Mouse (Mus musculus): ENCODE data around the gene Pid1. TPM values are rescaled to one million over a fixed set of nuclear protein-coding genes. Genes with fewer than 3 reads are reported as not detected.

Gene Pid1
- polyA plus RNA-seq, 1 experiment from 2014 or later: 25.1 TPM

DNA sequence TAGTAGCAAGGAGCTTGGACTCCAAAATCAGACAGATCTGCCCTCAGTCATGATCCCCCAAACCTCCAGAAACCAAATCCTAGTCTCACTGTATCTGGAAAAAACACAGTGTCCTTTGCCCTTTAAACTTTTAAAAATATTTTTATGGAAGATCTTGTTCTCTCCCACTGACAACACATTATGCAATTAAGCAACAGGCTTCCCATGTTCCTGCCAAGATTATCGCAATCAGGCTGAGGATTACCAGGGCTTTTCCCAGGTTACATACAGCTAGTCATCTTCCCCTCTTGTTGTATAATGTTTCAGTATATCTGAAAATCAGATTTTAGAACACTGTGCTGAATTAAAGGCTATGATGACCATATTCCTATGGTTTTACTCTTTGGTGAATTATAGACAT is 64.3 kb downstream of the Pid1 start:
- Histone ChIP-seq H3K4me2 (ENCODE audit: low read depth, low read length) (no peak overlapping the region), H3K4me3 (ENCODE audit: low read depth, low read length) (no peak overlapping the region), H3K9ac (ENCODE audit: low read depth, low read length) (no peak overlapping the region), H3K27ac (ENCODE audit: low read length) (no peak overlapping the region), H3K4me1 (ENCODE audit: control insufficient read depth, low read depth, low read length) (no peaks in the 10 kb centered on the region), H3K36me3 (ENCODE audit: control insufficient read depth, insufficient read depth) (no peaks in the 10 kb centered on the region), H3K9me3 (replicated peaks; ENCODE audit: control insufficient read depth, low read length) (no peaks in the 10 kb centered on the region), H3K27me3 (ENCODE audit: control insufficient read depth, insufficient read depth, low read depth, low read length) (no peaks in the 10 kb centered on the region)
- no peak for ATAC-seq (ENCODE audit: low read depth)
- 78% methylated on average over 1 of the region's 1 CpGs for WGBS (ENCODE audit: insufficient replicate concordance)

DNA sequence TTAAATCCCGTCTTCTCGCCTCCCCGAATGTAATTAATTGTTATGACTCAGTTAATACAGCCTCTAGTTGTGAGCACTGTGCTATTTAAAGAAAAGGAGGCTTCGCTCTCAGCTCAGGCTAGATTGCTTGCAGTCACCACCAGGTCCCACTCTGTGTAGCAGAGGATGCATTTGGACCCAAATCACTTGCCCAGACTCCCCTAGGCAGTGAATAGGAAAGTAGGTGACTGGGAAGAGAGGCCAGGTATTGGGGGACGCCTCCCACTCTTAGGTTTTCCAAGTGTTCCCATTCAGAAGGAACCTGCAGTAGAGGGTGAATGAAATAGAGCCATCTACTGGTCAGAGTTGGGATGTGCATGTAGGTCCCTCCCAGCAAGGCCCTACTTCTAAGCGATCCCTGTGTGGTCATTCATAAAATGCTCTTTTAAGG is 77.3 kb downstream of the Pid1 start:
- Histone ChIP-seq H3K9ac (ENCODE audit: low read depth, low read length) (no peak overlapping the region), H3K4me1 (ENCODE audit: control insufficient read depth, low read depth, low read length) (no peaks in the 10 kb centered on the region), H3K4me2 (ENCODE audit: low read depth, low read length) (no peak overlapping the region), H3K4me3 (ENCODE audit: low read depth, low read length) (no peak overlapping the region), H3K27me3 (ENCODE audit: control insufficient read depth, insufficient read depth, low read depth, low read length) (0 out of 2 replicates have a peak, but pooled peaks cover 3% of the 10 kb centered on the region), H3K9me3 (replicated peaks; ENCODE audit: control insufficient read depth, low read length) (no peaks in the 10 kb centered on the region), H3K36me3 (ENCODE audit: control insufficient read depth, insufficient read depth) (no peaks in the 10 kb centered on the region), H3K27ac (ENCODE audit: low read length) (no peak overlapping the region)
- ATAC-seq (ENCODE audit: low read depth): no peak
- 30% methylated on average over 6 of the region's 6 CpGs for WGBS (ENCODE audit: insufficient replicate concordance)

DNA sequence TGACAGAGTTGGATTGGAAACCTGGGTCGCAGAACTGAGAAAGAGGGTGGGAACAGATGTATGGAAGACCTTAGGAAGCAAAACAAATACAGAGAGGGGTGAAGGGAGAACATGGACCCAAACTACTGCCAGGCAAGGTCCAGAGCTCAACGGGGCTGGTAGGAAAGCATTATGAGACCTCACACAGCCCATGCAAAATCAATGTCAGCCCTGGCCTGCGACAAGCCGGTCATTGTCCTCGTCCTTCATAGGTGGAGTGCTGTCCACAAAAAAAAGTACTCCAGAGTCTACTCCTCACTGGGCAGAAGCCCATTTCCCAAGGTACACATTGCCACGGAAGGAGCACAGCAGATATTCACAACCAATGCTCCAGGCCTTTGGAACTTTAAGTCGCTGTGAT is 78.4 kb downstream of the Pid1 start:
- no peak for ATAC-seq (ENCODE audit: low read depth)
- no peaks in the 10 kb centered on the region for H3K36me3 ChIP-seq (ENCODE audit: control insufficient read depth, insufficient read depth)
- H3K9me3 ChIP-seq (replicated peaks; ENCODE audit: control insufficient read depth, low read length): no peaks in the 10 kb centered on the region
- 57% methylated on average over 7 of the region's 7 CpGs for WGBS (ENCODE audit: insufficient replicate concordance)
- H3K9ac ChIP-seq (ENCODE audit: low read depth, low read length): no peak overlapping the region
- 0 out of 2 replicates have a peak, but pooled peaks cover 3% of the 10 kb centered on the region for H3K27me3 ChIP-seq (ENCODE audit: control insufficient read depth, insufficient read depth, low read depth, low read length)
- no peak overlapping the region for H3K4me2 ChIP-seq (ENCODE audit: low read depth, low read length)
- H3K4me3 ChIP-seq (ENCODE audit: low read depth, low read length): no peak overlapping the region
- H3K4me1 ChIP-seq (ENCODE audit: control insufficient read depth, low read depth, low read length): no peaks in the 10 kb centered on the region
- H3K27ac ChIP-seq (ENCODE audit: low read length): no peak overlapping the region

GRCm38 (mm10) chr1:84284293-84285068 is 79.5 kb downstream of the Pid1 start:
- H3K9me3 ChIP-seq (replicated peaks; ENCODE audit: control insufficient read depth, low read length): no peaks in the 10 kb centered on the region
- ATAC-seq (ENCODE audit: low read depth): peak; percentile 83
- 2% methylated on average over 42 of the region's 53 CpGs for WGBS (ENCODE audit: insufficient replicate concordance)
- 0 out of 2 replicates have a peak, but pooled peaks cover 3% of the 10 kb centered on the region for H3K27me3 ChIP-seq (ENCODE audit: control insufficient read depth, insufficient read depth, low read depth, low read length)
- H3K9ac ChIP-seq (ENCODE audit: low read depth, low read length): peak overlapping the region; percentile 39; the same call in 1 of the 2 replicates
- H3K4me1 ChIP-seq (ENCODE audit: control insufficient read depth, low read depth, low read length): no peaks in the 10 kb centered on the region; the same call in 1 of the 2 replicates
- H3K27ac ChIP-seq (ENCODE audit: low read length): peak overlapping the region; percentile 28
- peak overlapping the region; percentile 51 for H3K4me2 ChIP-seq (ENCODE audit: low read depth, low read length)
- H3K36me3 ChIP-seq (ENCODE audit: control insufficient read depth, insufficient read depth): no peaks in the 10 kb centered on the region
- peak overlapping the region; percentile 63 for H3K4me3 ChIP-seq (ENCODE audit: low read depth, low read length)

DNA sequence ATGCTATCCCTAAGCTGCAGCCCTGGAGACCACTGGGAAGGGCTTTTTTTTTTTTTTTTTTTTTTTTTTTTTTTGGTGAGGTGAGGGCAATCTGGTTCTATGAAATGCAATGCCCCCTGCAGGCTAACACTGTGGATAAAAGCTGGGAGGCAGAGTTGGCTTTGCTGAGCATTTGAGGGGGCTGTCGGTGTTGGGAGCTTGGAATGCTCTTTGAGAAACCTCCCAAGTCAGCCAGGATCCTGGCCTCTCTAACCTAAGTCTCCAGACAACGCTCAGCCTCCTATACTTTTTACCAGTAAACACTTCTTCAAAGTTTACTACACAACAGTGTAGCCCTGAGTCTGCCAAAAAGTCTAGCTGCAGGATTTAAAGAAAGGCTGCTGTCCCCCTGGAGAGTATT is 80.9 kb downstream of the Pid1 start:
- H3K4me2 ChIP-seq (ENCODE audit: low read depth, low read length): peak overlapping the region; percentile 49
- peak overlapping the region; percentile 63 for H3K4me3 ChIP-seq (ENCODE audit: low read depth, low read length)
- H3K36me3 ChIP-seq (ENCODE audit: control insufficient read depth, insufficient read depth): no peaks in the 10 kb centered on the region
- 4% methylated on average over 2 of the region's 2 CpGs for WGBS (ENCODE audit: insufficient replicate concordance)
- no peaks in the 10 kb centered on the region for H3K9me3 ChIP-seq (replicated peaks; ENCODE audit: control insufficient read depth, low read length)
- H3K9ac ChIP-seq (ENCODE audit: low read depth, low read length): peak overlapping the region; percentile 28; the same call in 1 of the 2 replicates
- H3K27me3 ChIP-seq (ENCODE audit: control insufficient read depth, insufficient read depth, low read depth, low read length): 0 out of 2 replicates have a peak, but pooled peaks cover 3% of the 10 kb centered on the region
- H3K4me1 ChIP-seq (ENCODE audit: control insufficient read depth, low read depth, low read length): no peaks in the 10 kb centered on the region; the same call in 1 of the 2 replicates
- no peak for ATAC-seq (ENCODE audit: low read depth)
- H3K27ac ChIP-seq (ENCODE audit: low read length): no peak overlapping the region

DNA sequence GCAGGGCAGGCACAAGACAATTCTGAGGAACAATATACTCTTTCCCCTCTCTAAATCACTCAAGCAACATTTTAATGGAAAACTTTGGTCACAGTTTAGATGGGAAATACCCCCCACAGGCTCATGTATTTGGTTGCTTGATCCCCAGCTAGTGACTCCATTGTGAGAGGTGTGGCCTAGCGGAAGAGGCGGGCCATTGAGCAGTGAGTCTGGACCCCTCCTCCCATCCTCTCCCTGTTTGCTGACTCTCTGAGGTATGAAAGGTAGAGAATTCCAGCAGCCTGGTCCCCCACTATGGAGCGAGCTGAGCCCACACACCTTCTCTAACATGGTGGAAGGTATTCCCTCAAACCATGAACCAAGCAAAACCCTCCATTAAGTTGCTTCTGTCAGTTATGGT is 83.8 kb downstream of the Pid1 start:
- 0 out of 2 replicates have a peak, but pooled peaks cover 3% of the 10 kb centered on the region for H3K27me3 ChIP-seq (ENCODE audit: control insufficient read depth, insufficient read depth, low read depth, low read length)
- H3K4me1 ChIP-seq (ENCODE audit: control insufficient read depth, low read depth, low read length): no peaks in the 10 kb centered on the region; the same call in 1 of the 2 replicates
- WGBS (ENCODE audit: insufficient replicate concordance): 66% methylated on average over 3 of the region's 3 CpGs
- no peak overlapping the region for H3K4me3 ChIP-seq (ENCODE audit: low read depth, low read length)
- no peaks in the 10 kb centered on the region for H3K36me3 ChIP-seq (ENCODE audit: control insufficient read depth, insufficient read depth)
- no peak for ATAC-seq (ENCODE audit: low read depth)
- H3K9me3 ChIP-seq (replicated peaks; ENCODE audit: control insufficient read depth, low read length): no peaks in the 10 kb centered on the region
- no peak overlapping the region for H3K9ac ChIP-seq (ENCODE audit: low read depth, low read length)
- H3K27ac ChIP-seq (ENCODE audit: low read length): peak overlapping the region; percentile 41
- H3K4me2 ChIP-seq (ENCODE audit: low read depth, low read length): no peak overlapping the region

DNA sequence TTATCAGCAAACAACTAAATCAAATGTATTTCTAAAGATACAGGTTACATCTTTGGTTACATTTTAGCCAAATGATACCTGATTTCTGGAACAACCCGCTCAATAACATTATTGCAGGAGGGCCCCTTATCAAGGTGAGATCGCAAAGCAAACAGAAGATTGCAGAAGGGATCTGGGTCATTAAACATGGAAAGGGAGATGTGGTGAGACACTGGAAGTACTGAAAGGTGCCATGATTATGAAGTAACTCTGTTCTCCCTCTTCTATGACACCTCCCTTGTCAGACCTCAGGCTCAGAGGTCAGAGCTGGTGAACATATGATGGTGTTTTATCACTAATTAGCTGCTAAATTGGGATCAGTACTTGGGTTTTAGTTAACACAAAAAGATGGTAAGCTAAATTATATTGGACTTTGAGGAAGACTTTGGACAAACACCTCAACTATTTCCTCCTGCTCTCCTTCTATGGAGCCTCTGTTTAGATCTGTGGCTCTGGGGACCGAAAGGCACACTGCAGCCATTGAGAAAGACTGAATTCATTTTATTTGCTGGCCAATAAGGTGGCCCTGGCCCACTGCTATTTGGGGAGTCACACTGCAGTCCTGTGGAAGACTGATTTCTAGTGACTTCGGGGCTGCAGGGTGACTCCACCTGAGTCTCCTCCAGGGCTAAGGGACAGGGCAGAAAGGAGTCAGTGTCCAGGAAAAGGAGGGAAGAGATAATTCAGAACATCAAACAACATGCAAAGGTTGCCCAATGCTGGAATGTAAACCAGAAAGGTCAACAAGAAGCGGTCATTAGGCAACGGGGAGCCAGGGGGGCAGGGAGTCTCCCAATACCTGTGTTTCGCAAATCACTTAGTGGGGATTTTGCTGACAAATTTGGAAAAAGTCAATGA is 85.4 kb downstream of the Pid1 start:
- 0 out of 2 replicates have a peak overlapping the region, but pooled peaks have one; percentile 8 for H3K4me3 ChIP-seq (ENCODE audit: low read depth, low read length)
- H3K36me3 ChIP-seq (ENCODE audit: control insufficient read depth, insufficient read depth): no peaks in the 10 kb centered on the region
- 53% methylated on average over 7 of the region's 7 CpGs for WGBS (ENCODE audit: insufficient replicate concordance)
- peak overlapping the region; percentile 37; the same call in 1 of the 2 replicates for H3K4me2 ChIP-seq (ENCODE audit: low read depth, low read length)
- ATAC-seq (ENCODE audit: low read depth): peak; percentile 85
- no peaks in the 10 kb centered on the region for H3K27me3 ChIP-seq (ENCODE audit: control insufficient read depth, insufficient read depth, low read depth, low read length)
- H3K27ac ChIP-seq (ENCODE audit: low read length): peak overlapping the region; percentile 83
- H3K9ac ChIP-seq (ENCODE audit: low read depth, low read length): no peak overlapping the region
- no peaks in the 10 kb centered on the region for H3K9me3 ChIP-seq (replicated peaks; ENCODE audit: control insufficient read depth, low read length)
- no peaks in the 10 kb centered on the region; the same call in 1 of the 2 replicates for H3K4me1 ChIP-seq (ENCODE audit: control insufficient read depth, low read depth, low read length)

DNA sequence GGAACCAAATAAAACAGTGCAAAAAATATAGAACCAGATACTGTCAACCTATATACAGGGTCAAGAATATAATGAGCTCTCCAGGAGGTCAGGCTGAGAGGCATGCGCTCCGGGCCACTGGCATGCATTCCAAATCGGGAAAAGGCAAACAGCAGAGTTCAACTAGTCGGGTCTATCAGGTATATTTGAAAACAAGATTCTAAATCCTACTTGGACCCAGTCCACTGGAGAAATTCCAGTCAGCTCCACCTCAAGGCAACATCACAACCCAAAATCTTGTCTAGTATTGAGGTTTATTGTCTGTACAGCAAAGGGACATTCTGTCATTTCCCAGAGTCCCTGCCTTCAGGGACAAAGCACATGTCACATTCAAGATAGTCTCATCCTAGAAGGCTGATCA is 91.0 kb downstream of the Pid1 start:
- WGBS (ENCODE audit: insufficient replicate concordance): 46% methylated on average over 4 of the region's 4 CpGs
- Histone ChIP-seq H3K36me3 (ENCODE audit: control insufficient read depth, insufficient read depth) (no peaks in the 10 kb centered on the region), H3K27ac (ENCODE audit: low read length) (peak overlapping the region; percentile 41), H3K27me3 (ENCODE audit: control insufficient read depth, insufficient read depth, low read depth, low read length) (no peaks in the 10 kb centered on the region), H3K4me3 (ENCODE audit: low read depth, low read length) (no peak overlapping the region), H3K4me2 (ENCODE audit: low read depth, low read length) (no peak overlapping the region), H3K4me1 (ENCODE audit: control insufficient read depth, low read depth, low read length) (no peaks in the 10 kb centered on the region), H3K9ac (ENCODE audit: low read depth, low read length) (no peak overlapping the region), H3K9me3 (replicated peaks; ENCODE audit: control insufficient read depth, low read length) (no peaks in the 10 kb centered on the region)
- no peak for ATAC-seq (ENCODE audit: low read depth)

Data from liver, embryonic 16.5 days (tissue).